Mouse (Mus musculus) frontal cortex, postnatal 14 days (tissue): Measurements from ENCODE around the gene Tchh.
"Not testable (repeated sequence)": the region's sequence is repeated elsewhere in the genome, so short reads cannot be mapped to it uniquely, and the experiment has no call there.

Source experiments
- DNase-seq, 2 experiments: peaks; one replicate each; pipeline ENCODE4 v3.0.0; 2022; ENCODE audit warnings: low spot score in 2 of 2

The Tchh gene

DNA sequence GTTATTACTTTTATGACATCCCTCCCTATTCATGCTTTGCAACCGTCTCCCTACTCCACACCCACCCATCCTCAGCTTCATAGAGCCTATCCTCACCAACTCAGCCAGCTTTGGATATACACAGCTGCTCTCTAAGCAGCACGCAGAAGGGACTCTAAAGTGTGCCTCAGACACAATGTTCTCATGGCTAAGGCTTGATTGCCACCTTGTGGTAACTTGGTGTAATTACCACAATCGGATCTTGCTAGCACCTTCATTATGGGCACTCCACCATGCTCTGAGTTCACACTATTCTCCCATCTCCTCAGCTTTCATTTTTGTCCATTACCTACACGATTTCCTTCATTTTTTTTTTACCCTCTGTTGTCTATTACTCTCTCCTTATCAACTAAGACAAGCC lies 51.9 kb downstream of the Tchh start:
- DNase-seq, result peak; percentile 7 to 38

DNA sequence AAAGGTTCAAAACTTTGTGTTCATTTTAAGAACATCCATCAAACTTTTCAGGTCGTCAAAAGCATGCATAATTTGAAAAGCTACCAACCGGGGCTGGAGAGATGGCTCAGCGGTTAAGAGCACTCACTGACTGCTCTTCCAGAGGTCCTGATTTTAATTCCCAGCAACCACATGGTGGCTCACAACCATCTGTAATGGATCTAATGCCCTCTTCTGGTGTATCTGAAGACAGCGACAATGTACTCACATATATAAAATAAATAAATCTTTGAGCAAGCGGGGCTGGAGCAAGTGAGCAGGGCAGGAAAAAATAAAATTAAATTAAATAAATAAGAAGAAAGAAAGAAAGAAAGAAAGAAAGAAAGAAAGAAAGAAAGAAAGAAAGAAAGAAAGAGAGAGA lies 52.6 kb downstream of the Tchh start:
- DNase-seq, result not testable (repeated sequence)

DNA sequence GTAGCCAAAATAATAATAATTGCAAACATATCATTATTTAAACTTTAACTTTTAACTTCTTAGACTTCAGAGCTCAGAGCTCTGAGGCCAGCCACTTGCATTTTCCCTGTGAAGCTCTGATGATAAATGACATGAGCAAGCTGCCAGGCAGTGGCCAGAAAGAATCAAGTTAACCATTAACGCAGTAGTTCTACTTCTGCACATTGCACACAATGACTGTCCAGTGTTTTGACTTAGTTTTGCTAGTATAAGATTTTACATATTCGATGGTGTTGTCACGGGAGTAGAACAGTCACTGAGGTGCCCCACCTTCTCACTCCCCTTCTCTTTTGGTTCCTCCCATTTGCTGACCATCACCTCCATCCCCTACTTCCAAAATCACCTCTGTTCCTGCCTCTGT lies 55.0 kb downstream of the Tchh start:
- no peak for DNase-seq
